Mouse (Mus musculus): ENCODE measurements around the gene 1700003E16Rik.
A peak's percentile ranks its signal among the peaks of the same experiment; 100 is the strongest.
"Not testable (repeated sequence)": the region's sequence is repeated elsewhere in the genome, so short reads cannot be mapped to it uniquely, and the experiment has no call there.

1700003E16Rik gene

DNA sequence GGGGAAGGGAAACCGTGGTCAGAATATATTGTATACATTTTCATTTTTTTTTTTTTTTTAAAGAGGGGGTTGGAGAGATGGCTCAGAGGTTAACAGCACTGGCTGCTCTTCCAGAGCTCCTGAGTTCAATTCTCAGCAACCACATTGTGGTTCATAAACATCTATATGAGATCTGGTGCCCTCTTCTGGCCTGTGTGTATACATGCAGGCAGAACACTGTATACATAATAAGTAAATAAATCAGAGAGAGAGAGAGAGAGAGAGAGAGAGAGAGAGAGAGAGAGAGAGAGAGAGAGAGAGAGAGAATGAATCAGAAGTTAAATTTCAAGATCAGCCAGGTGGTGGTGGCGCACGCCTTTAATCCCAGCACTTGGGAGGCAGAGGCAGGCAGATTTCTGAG lies 3.3 kb downstream of the 1700003E16Rik start:
- DNase-seq (ENCODE audit: low spot score) = not testable (repeated sequence)

DNA sequence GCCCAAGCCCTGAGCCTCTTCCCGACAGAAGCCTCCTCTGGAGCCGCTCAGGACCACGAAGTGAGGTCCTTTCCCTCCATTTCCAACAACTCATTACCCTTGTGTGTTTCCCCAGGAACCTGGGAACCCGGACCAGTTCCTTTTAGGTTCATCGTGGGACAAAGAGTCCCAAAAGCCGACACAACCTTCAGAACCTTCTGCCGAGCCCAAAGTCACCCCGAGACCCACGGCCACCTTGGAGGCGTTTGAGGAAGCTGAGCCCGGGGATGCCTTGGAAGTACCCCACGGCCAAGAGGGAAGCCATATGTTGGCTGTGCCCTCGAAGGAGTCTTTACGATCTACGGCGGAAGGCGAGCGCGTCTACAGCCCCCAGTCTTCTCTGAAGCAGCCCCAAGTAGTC lies 5.2 kb downstream of the 1700003E16Rik start:
- no peak for DNase-seq (ENCODE audit: low spot score)

- peak; percentile 53 for DNase-seq (ENCODE audit: low spot score)
These were observed 5.9 kb downstream of the 1700003E16Rik start for GRCm38 (mm10) chr6:83161921-83162641.

DNA sequence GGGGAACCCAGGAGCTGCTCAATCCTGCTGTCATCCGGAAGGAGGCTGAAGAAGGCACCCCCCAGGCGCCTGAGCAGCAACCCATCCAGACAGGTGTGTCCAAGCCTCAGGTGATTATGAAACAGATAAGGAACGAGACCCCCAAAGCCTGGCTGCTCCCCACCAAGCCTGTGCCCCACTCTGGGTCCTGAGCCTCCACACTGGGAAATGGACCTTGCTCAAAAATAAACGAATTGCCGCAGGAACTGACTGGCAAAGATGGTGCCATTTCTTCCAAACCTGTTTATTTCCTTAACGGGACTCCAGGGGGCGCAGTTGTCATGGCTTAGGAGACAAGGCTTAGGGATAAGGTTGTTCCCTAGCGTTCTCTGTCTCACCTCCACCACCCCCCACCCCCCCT lies 6.5 kb downstream of the 1700003E16Rik start:
- peak; percentile 69 for DNase-seq (ENCODE audit: low spot score)

- no peak for DNase-seq (ENCODE audit: low spot score)
These were observed 8.9 kb downstream of the 1700003E16Rik start for GRCm38 (mm10) chr6:83165026-83165606.

GRCm38 (mm10) chr6:83165607-83166242 lies 9.5 kb downstream of the 1700003E16Rik start, which contains the start of gene Dctn1:
TSS of gene Dctn1 (plus strand) at chr6:83165920.
- peak; percentile 96 for DNase-seq (ENCODE audit: low spot score)

GRCm38 (mm10) chr6:83166243-83166630 lies 10.0 kb downstream of the 1700003E16Rik start:
- no peak for DNase-seq (ENCODE audit: low spot score)

DNA sequence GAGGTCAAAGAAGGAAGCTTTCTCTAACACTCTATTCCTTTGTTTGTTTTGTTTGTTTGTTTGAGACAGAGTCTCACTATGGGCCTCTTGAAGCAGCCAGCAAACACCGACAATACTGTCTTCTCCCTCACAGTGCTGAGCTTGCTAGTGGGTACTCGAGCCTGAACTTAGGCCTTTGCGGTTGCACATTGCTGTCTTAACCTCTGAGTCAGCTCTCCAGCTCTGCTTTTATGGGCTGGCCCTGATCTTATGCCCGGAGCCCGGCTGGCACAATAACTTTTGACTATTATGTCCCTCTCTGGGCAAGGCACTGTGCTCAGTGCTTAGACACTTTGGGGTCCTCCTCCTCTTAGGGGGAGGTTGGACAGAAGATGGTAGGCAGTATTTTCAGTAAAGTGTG lies 13.7 kb downstream of the 1700003E16Rik start:
- peak; percentile 32 for DNase-seq (ENCODE audit: low spot score)

- DNase-seq (ENCODE audit: low spot score) = no peak
These were observed 14.9 kb downstream of the 1700003E16Rik start for GRCm38 (mm10) chr6:83171063-83171462.

DNA sequence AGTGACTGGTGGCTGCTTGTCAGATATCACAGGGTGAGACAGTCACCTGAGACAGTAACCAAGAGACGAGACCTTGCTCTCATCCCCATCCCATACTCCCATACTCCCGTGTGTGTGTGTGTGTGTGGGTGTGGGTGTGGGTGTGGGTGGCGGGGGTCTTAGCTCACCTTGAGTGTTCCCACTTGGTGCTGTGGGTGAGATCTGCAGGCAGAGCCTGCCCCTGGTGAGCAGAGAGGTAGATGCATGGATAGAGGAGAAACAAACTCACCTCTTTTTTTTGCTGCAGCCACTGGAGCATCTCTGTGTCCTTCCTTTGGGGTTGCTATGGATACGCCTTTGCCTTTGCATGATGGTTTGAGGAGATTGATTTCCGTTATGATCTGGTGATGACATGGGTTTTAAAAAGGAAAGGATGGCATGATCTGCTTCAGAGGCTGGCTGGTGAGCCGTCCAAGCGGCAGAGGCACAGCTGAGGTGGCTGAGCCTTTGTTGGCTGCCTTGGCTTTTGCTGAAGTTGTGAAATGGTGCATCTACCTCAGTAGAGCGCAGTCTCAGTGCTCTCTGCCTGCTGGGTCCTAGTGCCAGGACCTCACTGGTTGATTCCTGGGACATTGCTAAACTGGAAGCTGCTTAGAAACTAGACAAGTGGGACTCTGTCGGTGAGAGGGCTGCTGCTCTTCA lies 16.2 kb downstream of the 1700003E16Rik start:
- no peak for DNase-seq (ENCODE audit: low spot score)

GRCm38 (mm10) chr6:83175996-83176395 lies 19.8 kb downstream of the 1700003E16Rik start:
- DNase-seq (ENCODE audit: low spot score) = no peak

DNA sequence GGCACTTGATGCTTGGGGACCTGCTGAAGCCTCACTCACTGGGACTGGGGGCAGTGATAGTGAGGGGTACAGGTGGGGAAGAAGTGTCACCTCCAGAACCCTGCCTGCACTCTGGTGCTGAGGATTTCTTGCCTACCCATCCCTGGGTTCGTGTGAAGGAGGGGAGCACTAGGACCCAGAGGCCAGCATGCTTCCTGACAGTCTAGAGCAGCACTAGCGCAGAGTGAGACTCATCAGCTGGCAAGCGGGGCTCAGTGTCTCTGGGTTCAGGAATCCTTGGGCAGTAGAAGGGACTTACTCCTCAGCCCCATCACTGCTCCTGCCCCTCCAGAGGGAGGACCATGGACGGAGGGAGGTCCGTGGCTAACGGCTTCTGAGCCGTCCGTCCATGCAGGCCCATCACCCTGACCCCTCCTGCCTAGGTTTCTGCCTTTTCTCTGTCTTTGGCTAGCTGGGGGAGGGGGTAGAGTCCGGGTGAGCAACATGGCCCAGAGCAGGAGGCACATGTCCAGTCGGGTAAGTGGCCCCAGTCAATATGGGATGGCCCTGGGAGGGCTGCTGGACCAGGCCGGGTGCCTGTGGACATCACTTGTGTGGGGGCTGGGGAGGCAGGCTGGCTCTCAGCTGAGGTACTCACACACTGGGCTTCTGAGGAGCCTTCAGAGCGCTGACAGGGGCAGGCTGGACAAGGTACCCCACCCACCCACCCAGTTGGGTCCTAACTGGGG lies 23.4 kb downstream of the 1700003E16Rik start:
- DNase-seq (ENCODE audit: low spot score) = no peak

DNA sequence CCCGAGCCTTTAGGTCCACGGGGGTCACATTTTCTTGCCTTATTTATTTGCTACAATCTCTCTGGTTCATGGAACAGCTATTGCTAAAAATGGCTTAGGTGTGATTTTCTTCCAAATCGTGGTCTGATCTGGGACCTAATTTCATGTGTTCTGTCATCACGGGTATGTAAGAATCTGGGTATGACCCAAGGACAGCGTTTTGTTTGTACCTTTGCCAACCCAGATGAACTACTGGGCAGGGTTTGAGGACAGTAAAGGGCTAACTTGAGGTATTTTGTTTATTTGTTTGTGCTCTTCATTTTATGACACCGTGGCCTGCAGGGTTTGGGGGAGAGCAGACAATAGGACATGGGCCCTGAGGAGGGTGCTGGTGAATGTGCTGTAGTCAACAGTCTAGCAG lies 24.4 kb downstream of the 1700003E16Rik start:
- DNase-seq (ENCODE audit: low spot score) = no peak

DNA sequence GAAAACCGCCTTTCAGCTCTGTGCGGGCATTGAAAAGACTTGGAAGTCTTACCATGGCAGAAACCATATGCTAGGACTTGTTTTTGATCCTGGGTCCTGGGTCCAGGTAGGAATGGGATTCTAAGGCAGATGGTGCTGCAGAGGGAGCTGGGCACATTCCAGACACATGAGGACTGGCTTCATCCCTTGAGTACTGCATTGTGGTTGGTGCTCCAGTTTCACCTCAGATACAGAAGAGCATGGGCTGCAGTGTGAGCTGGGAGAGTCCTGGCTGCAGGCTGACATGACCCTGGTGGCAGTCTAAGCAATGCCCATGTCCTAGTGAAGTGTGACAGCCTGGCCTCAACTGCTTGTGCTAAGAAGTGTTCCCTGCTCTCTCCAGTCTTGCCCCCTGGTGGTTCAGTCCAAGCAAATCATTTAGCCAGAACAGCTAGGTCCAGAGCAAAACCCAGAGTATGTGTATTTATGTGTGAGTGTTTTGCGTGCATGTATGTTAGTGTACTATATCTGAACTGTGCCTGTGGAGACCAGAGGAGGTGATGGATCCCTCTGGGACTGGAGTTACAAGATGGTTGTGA lies 28.7 kb downstream of the 1700003E16Rik start:
- no peak for DNase-seq (ENCODE audit: low spot score)

GRCm38 (mm10) chr6:83185895-83186861 lies 30.0 kb downstream of the 1700003E16Rik start:
- DNase-seq (ENCODE audit: low spot score) = peak; percentile 24

GRCm38 (mm10) chr6:83186946-83187345 lies 30.7 kb downstream of the 1700003E16Rik start:
- DNase-seq (ENCODE audit: low spot score) = no peak

- DNase-seq (ENCODE audit: low spot score) = no peak
These were observed 37.4 kb downstream of the 1700003E16Rik start for GRCm38 (mm10) chr6:83193571-83193970.

DNA sequence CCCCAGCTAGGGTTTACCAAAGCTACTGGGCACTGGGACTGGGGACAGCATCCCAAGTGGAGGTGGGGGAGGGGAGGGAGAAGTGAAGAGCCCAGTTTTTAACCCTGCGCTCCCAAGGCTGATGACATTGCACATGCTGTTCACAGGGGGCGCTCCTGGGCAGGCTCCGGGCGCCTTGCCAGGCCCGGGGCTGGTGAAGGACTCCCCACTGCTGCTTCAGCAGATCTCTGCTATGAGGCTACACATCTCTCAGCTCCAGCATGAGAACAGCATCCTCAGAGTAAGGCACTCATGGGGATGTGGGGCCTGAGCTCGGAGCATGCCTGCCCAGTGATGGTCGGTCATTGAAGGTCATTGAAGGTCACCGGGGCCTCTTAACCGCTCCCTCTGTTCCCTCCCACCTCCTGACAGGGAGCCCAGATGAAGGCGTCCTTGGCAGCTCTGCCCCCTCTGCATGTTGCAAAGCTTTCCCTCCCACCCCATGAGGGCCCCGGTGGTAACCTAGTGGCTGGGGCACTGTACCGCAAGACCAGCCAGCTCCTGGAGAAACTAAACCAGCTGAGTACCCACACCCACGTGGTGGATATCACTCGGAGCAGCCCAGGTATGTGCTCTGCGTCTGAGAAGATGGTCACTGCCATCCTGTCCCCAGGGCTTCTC lies 41.3 kb downstream of the 1700003E16Rik start:
- DNase-seq (ENCODE audit: low spot score) = peak; percentile 25

GRCm38 (mm10) chr6:83203320-83203719 lies 47.1 kb downstream of the 1700003E16Rik start:
- no peak for DNase-seq (ENCODE audit: low spot score)

DNA sequence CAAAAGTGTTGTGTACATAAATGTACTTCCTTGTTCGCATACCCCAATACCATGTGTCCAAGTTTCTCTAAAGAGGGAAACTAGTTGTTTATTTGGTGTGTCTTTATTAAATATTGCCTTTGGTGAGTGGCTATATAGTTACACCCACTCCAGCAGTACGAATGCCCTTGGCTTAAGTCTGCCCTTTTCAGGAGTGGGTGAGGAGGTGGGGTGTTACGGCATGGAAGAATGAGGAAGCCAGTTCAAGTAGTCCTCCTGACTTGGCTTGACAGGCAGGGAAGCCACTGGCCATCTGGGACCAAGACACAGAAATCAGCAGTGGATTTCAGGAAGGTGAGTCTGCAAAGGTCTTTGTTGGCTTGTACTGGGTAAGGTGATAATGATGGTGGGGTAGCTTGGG lies 49.6 kb downstream of the 1700003E16Rik start:
- no peak for DNase-seq (ENCODE audit: low spot score)

Data from urinary bladder, postnatal 14 days (tissue).